Mouse (Mus musculus) hematopoietic stem cell, adult 5-6 weeks (primary cell): ENCODE measurements around the gene Slc25a48. TPM values are rescaled to one million over a fixed set of nuclear protein-coding genes. Genes with fewer than 3 reads are reported as not detected.
A peak's percentile ranks its signal among the peaks of the same experiment; 100 is the strongest.

Experiments
- ATAC-seq, 2 experiments: fragments of 125-278 bp in 1 of 2; replicated peaks in 1 of 2; 2 replicates each; pipeline ENCODE4 v1.8.0; 2016 to 2017; ENCODE audit warnings: inconsistent platforms in 2 of 2, mild to moderate bottlenecking in 2 of 2, moderate number of reproducible peaks in 2 of 2, low read depth in 1 of 2, moderate TSS enrichment in 1 of 2; ENCODE audit not compliant: low FRiP score in 2 of 2, poor library complexity in 2 of 2, severe bottlenecking in 2 of 2, insufficient read depth in 1 of 2, low TSS enrichment in 1 of 2
- total RNA-seq: library from RNA; stranded (forward); fragments of 172-1452, 232-1000 nt; gene quantifications from 2 replicates; pipeline ENCODE4 v1.2.3, GENCODE M21; 2017

Gene Slc25a48
- total RNA-seq, 1 experiment from 2014 or later, result not detected

DNA sequence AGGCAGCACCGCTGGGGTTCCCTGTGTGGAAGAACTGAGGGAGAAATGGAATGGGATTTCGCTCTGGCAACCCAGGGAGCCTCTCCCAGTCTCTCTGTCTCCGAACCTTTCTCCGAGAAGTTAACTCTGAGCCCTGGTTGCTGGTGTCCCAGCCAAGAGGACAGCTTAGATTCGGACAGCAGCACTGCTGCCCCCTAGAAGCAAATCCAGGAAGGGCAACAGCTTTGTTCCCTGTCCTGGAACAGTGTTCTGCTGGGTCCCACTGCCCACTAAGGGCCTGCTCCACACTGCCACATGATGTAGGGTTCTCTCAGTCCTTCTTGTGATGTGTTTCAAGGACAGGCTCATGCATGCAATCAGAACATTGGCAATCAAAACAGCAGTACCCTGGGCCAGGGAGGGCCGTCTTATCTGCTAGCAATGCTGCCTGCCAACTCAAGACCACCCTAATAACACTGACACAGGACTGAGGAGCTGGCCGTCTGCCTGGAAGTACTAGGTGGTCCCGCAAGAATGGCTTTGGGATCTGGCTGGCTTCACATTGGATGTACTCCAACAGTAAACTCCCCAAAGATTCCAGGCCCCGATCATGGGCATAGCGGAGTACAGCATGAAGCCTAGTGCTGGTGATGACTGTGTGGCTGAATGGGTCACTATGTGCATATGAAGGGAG, 2.4 kb upstream of the Slc25a48 start:
- no peak for ATAC-seq

DNA sequence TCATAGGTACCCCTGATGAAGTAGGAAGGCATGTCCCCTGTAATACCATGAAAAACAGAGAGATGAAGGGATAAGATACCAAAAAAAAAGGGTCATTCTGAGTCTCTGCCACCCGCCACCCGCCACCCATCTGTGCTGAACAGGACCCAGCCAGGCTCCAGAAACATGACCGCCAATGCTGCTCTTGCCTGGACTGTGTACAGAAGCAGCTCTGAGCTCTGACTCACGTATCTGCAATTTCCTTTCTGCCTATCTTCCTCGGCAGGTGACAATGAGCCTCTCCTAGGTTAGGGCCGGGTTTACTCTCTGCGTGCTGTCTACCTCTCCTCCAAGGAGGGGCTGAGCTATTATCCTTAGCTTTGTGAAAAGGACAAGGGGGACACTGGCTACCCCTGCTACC, 5.3 kb downstream of the Slc25a48 start:
- ATAC-seq, result no peak

GRCm38 (mm10) chr13:56444112-56444511, 6.0 kb downstream of the Slc25a48 start:
- ATAC-seq, result no peak

- ATAC-seq, result no peak
Measured at GRCm38 (mm10) chr13:56444996-56445395, 6.8 kb downstream of the Slc25a48 start.

- ATAC-seq, result no peak
Measured at GRCm38 (mm10) chr13:56449239-56450030, 11.3 kb downstream of the Slc25a48 start.

GRCm38 (mm10) chr13:56450035-56450434, 11.9 kb downstream of the Slc25a48 start:
- ATAC-seq, result no peak

DNA sequence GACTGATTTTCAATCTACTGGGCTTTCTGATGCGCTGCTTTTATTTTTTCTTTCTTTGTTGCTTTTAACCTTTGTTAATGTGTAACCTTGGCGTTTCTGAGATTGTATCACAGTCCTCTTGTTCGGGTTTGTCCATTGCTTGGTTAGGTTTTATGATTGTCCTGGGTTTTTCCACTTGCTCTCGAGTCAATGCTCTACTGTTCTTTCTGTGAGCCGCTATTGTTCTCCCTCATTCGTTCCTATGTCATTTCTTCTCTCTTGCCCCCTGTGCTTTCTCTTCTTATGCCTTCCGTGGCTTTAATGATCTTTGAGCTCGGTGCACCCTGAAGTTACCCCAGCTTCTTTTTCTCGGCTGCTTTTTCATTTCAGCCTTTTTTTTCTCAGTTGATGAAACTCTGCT, 19.8 kb downstream of the Slc25a48 start:
- ATAC-seq, result no peak

DNA sequence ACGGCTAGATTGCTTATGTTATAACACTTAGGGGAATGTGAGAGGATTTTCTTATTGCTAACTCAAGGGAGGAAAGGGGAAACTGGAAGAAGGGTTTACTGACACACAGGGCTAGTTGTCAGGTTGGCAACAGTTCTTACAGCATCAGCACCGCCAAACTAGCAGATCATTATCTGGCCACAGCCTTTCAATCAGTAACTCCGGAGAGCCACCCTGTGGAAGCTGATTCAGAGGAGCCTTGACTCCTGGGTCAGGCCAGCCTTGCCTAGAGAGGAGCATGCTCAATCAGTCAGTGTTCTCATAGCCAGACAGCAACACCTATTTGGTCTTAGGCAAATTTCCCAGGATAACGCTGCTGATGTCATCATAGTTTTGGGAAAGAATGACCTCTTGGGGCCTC, 23.3 kb downstream of the Slc25a48 start:
- no peak for ATAC-seq

- no peak for ATAC-seq
Measured at GRCm38 (mm10) chr13:56462791-56463190, 24.6 kb downstream of the Slc25a48 start.

- no peak for ATAC-seq
Measured at GRCm38 (mm10) chr13:56463261-56463660, 25.1 kb downstream of the Slc25a48 start.

- no peak for ATAC-seq
Measured at GRCm38 (mm10) chr13:56463750-56464149, 25.6 kb downstream of the Slc25a48 start.

DNA sequence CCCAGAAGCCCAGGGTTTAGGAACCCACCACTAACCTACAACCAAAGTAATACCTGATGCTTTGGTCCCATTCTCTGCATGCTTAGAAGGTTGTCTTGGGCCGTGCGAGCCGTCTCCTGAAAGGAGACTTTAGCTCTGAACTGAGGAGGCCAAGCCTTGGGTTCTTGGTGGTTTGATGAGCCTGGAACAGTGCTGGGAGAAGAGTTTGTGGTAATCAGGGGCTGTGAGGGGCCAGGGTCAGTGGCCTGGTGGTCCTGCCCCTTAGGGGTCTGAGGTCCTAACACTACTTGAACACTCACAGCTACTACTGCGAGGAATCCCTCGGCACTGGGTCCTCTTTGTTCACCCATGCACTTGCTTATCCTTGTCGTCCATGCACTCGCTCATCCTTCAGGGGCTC, 29.6 kb downstream of the Slc25a48 start:
- ATAC-seq, result no peak

DNA sequence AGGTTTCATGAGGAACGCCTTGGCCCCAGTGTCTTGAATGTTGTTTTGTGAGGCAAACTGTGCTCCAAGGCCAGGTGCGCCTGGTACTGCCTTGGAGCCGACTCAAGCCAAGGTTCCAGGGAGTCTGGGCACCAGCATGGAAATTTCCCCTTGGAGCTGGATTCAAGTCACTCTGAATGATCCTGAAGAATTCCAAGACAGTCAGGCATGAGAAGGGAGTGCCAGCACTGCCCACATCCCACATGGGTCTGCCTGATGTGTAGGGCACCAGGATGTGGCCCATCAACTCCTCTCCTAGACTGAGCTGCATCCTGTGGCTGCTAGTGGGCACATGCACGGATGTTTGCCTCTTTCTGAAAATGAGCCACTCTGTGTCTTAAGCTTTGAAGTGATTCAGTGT, 30.4 kb downstream of the Slc25a48 start:
- ATAC-seq, result no peak

- no peak for ATAC-seq
Measured at GRCm38 (mm10) chr13:56471211-56471610, 33.1 kb downstream of the Slc25a48 start.

GRCm38 (mm10) chr13:56471951-56472350, 33.8 kb downstream of the Slc25a48 start:
- ATAC-seq, result no peak

GRCm38 (mm10) chr13:56472661-56473060, 34.5 kb downstream of the Slc25a48 start:
- ATAC-seq, result no peak

DNA sequence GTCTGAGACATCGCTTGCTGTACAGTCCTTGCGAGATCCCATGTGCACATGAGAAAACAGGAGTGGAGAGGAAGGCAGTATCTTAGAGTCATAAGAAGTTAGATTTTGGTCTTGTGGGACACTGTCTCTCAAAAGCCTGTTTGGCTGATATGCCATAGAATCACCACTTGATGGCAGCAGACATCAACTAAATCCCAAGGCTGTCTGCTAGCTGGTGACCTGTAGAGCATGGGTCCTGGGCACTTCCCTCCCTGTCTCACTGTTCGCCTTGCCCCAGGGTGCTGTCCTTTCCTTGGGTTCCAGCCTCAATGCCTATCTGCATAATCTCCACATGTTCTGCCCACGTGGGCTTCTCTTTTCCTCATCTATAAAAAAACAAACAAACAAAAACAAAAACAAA, 37.2 kb downstream of the Slc25a48 start:
- ATAC-seq, result peak; percentile 49 to 58; a peak in 3 of 4 replicates

GRCm38 (mm10) chr13:56476790-56477189, 38.6 kb downstream of the Slc25a48 start:
- ATAC-seq, result peak; percentile 80 to 83

- ATAC-seq, result peak; percentile 42 to 46; a peak in 2 of 4 replicates
Measured at GRCm38 (mm10) chr13:56477271-56477670, 39.1 kb downstream of the Slc25a48 start.
